Mouse (Mus musculus): ENCODE results near the gene Cpne2. TPM values are rescaled to one million over a fixed set of nuclear protein-coding genes. Genes with fewer than 3 reads are reported as not detected.

Gene Cpne2
- polyA plus RNA-seq, 1 experiment, result 6.0 TPM

DNA sequence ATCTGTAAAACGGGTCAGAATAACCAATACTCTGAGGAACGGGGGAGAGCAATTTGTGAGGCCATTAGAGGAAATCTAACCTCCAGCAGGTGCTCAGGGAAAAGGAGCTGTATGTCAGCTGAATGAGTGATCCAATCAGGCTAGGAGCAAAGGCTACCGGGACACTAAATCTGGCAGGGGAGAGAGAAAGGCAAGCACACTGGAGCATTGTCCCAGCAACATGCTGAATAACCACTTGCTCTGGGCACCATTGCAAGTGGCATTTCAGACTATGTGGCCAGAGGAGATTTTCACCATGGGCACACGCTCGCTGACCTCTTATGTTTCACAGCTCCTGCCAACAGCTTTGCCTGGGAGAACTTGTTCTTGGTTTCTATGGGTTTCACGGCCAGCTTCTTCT is 49.8 kb downstream of the Cpne2 start:
- no peak overlapping the region for H3K27ac ChIP-seq (replicated peaks; ENCODE audit: low read depth, low read length)
- no peak overlapping the region for H3K4me3 ChIP-seq (ENCODE audit: insufficient read depth, low read depth, low read length)
- no peaks in the 10 kb centered on the region for H3K4me1 ChIP-seq (ENCODE audit: control insufficient read depth, insufficient read depth, insufficient read length, low read length)

DNA sequence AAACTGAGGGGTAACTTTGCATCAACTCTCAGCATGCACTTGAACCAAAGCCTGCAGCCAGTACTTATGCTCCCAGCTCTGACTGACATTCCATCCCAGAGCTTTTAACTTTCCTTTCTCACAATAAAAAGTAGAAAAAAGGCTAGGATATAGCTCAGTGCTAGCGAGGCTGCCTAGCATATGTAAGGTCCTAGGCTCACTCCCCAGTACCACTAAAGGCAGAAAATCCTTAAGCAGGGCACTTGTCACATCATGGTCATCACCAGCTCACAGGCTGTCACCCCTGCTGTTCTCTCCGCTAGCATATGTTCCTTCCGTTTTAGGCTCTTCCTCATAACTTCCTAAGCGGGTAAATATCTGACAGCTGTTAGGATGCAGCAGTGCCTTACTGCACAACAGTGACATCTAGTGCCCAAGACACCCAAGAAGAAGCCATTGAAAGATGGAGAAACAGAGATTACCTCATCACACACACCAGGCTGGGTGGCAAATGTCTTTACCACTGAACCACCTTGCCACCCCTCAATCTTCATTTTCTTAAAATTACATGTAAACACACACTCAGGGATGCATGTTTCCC is 51.5 kb downstream of the Cpne2 start:
- Histone ChIP-seq H3K27ac (replicated peaks; ENCODE audit: low read depth, low read length) (no peak overlapping the region), H3K4me1 (ENCODE audit: control insufficient read depth, insufficient read depth, insufficient read length, low read length) (no peaks in the 10 kb centered on the region), H3K4me3 (ENCODE audit: insufficient read depth, low read depth, low read length) (no peak overlapping the region)

DNA sequence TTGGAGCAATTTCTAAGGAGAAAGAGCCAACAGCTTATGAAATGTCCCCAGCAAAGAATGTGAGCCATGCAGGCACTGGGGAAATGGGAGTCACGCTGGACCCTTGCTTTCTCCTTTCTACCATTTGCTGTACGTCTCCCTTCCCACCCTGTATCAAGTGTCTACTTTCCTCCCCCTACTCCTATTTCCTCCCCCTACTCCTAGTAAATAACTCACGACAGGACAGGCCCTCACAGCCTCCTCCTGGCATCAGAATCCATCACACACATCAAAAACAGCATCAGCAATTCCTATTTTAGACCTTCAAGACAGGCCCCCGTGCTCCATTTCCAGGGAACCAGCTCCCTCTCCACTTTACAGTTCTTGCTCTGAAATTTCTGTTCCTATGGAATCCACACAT is 58.9 kb downstream of the Cpne2 start:
- Histone ChIP-seq H3K4me3 (ENCODE audit: insufficient read depth, low read depth, low read length) (no peak overlapping the region), H3K4me1 (ENCODE audit: control insufficient read depth, insufficient read depth, insufficient read length, low read length) (no peaks in the 10 kb centered on the region; the same call in 1 of the 2 replicates), H3K27ac (replicated peaks; ENCODE audit: low read depth, low read length) (peak overlapping the region; percentile 52; the same call in 1 of the 2 replicates)

DNA sequence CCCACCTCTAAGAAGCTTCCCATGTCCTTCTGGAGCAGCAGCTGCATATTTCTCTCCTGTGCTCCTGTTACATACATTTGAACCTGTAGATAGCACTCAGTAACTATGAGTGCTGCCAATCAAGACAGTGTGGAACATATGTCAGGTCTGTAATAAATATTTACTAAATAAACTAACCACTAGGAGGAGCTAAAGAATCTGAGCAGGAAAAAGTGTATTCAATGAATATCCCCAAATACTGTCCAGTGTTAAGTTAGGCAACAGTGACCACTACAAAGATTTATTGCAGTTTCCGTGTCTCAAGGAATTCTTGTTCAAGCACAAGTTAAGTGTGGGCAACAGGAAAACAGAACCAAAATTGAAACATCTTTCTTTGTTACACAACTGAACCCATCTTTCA is 61.4 kb downstream of the Cpne2 start:
- no peaks in the 10 kb centered on the region; the same call in 1 of the 2 replicates for H3K4me1 ChIP-seq (ENCODE audit: control insufficient read depth, insufficient read depth, insufficient read length, low read length)
- no peak overlapping the region for H3K4me3 ChIP-seq (ENCODE audit: insufficient read depth, low read depth, low read length)
- no peak overlapping the region for H3K27ac ChIP-seq (replicated peaks; ENCODE audit: low read depth, low read length)

DNA sequence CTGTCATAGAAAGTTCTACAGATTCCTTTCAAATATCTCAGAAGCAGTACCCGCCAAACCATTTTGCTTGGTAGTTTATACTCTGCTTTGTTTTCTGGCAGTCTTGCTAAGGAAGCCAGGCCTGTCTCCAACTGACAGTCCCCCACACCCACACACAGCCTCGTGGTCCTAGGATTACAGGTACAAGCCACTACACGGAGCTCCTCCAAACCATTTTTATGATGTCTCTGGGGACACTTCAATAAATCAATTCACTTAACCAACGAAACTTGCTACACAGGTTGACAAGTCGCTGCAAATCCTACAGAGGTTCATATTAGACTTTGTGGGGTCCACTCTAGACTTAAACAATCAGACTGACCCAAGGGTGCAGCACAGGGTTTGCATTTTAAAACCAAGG is 67.7 kb downstream of the Cpne2 start:
- peaks cover 7% of the 10 kb centered on the region; the same call in 1 of the 2 replicates for H3K4me1 ChIP-seq (ENCODE audit: control insufficient read depth, insufficient read depth, insufficient read length, low read length)
- peak overlapping the region; percentile 75 for H3K4me3 ChIP-seq (ENCODE audit: insufficient read depth, low read depth, low read length)
- no peak overlapping the region for H3K27ac ChIP-seq (replicated peaks; ENCODE audit: low read depth, low read length)

DNA sequence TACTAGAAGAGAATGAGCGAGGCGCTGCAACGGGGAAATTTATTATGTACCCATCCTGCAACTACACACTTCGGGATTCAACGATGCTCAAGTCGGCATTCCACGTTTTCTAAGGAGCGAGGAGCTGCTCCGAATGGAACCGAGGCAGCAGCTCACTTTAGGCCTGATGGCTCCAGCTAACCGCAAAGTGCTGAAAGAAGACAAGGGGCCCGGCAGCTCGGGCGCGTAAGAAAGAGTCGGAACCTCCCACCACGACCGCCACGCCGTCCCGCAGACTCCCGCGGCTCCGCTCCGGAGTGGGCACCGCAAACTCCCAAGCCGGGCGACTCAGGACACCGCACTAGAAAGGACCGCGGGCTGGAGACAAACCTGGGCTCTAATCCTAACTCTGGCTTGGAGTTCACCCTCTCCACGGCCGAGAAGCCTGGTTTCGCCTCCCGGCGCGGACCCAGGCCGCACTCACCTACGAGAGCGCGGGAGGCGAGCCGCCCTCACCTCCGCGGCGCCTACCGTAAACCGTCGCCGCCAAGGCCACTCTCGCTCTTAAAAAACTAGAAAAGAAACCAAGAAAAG is 68.3 kb downstream of the Cpne2 start:
- peaks cover 7% of the 10 kb centered on the region; the same call in 1 of the 2 replicates for H3K4me1 ChIP-seq (ENCODE audit: control insufficient read depth, insufficient read depth, insufficient read length, low read length)
- peak overlapping the region; percentile 75 for H3K4me3 ChIP-seq (ENCODE audit: insufficient read depth, low read depth, low read length)
- H3K27ac ChIP-seq (replicated peaks; ENCODE audit: low read depth, low read length), result peak overlapping the region; percentile 64

DNA sequence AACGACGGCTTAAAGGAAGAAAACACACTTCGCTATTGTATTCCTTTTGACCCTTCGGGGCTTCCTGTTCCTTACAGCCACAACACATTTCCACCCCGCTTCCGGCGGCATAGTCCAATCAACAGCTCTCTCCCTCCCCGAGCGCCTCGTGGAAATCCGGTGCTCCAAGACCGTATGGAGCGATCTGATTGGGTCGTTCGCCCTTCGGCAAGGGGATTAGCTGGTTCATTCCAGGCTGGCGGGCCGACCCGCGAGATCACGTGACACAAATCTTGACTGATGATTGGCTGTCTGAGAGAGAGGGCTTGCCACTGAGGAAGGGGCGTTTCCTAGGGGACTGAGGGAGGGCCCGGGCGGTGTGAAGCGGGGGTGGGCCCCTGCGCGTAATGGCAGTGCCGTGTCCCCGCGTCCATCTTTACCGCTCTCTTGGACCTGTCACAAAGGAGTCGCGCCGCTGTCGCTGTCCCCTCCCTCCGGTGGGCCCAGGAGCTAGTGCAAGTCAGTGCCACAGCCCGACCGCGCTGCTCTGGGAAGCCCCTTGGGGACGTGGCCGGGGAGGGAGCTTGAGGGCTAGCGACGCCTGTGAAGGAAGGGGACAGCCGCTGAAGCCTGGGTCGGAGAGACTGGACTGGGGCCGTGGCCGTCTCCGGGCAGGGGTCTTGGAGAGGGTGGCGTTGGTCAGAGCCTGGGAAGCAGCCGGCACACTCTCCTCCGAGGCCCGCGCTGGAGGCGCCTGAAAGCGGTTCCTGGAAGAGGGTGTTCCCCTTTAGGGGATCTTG is 69.0 kb downstream of the Cpne2 start, which contains the start of the genes Rspry1 and Fam192a:
TSS of gene Rspry1 (plus strand) at position 331 of the 779 bp plus-strand sequence.
TSS of gene Fam192a (minus strand) at position 391 of the 779 bp plus-strand sequence.
- Histone ChIP-seq H3K4me3 (ENCODE audit: insufficient read depth, low read depth, low read length) (peak within 1 kb of the TSS; percentile 80), H3K4me1 (ENCODE audit: control insufficient read depth, insufficient read depth, insufficient read length, low read length) (peaks cover 7% of the 10 kb centered on the region; the same call in 1 of the 2 replicates), H3K27ac (replicated peaks; ENCODE audit: low read depth, low read length) (peak within 1 kb of the TSS; percentile 74)

DNA sequence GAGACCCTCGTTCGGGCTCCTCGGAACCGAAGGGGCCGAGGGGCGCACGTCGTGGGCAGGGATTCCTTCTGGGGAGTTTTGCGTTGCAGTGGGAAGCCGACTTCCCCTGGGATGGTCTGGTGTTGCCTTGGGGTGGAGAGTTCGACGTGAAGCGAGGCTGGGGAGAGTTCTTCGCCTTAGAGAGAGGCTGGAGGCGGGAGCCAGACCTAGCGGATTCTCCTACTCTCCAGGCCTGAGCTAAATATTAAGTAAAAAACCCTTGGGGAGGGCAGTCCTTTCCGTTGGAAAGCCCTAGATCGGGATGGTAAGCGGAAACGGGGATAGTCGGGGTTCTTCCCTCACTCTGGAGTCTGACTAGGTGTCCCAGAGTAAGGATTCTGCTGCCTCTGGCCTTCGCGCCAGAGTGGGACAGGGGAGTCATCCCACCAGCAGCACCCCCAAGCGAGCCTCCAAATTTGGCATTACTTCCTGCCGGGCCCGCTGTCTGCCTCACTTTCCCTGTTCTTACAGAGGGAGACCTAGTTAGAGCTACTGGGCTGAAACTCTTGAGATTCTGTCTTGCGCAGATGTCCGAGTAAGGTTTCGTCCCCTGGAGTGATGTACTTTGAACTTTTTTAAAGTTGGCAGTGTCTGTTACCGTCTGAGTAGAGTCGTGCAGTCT is 69.8 kb downstream of the Cpne2 start:
- Histone ChIP-seq H3K4me1 (ENCODE audit: control insufficient read depth, insufficient read depth, insufficient read length, low read length) (peaks cover 7% of the 10 kb centered on the region; the same call in 1 of the 2 replicates), H3K27ac (replicated peaks; ENCODE audit: low read depth, low read length) (peak overlapping the region; percentile 74), H3K4me3 (ENCODE audit: insufficient read depth, low read depth, low read length) (peak overlapping the region; percentile 80)

DNA sequence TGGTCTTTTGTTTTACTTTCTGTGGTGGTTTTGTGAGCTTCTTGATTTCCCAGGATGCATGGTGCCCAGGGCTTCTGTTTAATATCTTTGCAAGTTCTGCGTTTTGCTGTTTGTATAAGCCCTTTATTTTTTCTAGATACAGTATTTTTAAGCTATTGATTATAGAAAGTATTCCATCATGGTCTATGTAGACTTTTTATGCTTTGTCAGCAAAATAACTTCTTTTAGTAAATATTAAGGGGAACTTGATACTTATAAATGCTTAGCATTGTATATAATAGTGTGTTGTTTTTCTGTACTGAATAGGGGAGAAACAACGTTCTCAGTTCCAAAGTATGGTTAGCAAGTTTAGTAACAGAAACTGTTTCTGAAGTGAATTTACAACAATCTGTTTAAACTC is 71.2 kb downstream of the Cpne2 start:
- H3K4me3 ChIP-seq (ENCODE audit: insufficient read depth, low read depth, low read length), result no peak overlapping the region
- peaks cover 7% of the 10 kb centered on the region; the same call in 1 of the 2 replicates for H3K4me1 ChIP-seq (ENCODE audit: control insufficient read depth, insufficient read depth, insufficient read length, low read length)
- no peak overlapping the region for H3K27ac ChIP-seq (replicated peaks; ENCODE audit: low read depth, low read length)

DNA sequence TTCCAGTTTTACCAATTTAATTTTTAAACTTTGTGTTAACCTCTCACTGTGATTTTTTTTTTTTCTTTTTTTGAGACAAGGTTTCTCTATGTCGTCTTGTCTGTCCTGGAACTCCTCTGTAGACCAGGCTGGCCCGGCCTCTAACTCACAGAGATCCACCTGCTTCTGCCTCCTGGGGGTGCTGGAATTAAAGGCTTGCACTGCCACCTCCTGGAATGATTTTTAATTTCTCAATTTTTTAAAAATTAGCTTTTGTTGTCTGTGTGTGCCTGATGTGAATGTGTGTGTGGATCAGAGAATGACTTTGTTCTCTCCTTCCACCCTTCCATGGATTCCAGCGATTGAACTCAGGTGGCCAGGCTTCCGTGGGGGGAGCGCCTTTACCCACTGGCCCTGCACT is 74.3 kb downstream of the Cpne2 start:
- H3K27ac ChIP-seq (replicated peaks; ENCODE audit: low read depth, low read length), result no peak overlapping the region

More for the DNA sequence above, 74.3 kb downstream of the Cpne2 start:
- peaks cover 4% of the 10 kb centered on the region; the same call in 1 of the 2 replicates for H3K4me1 ChIP-seq (ENCODE audit: control insufficient read depth, insufficient read depth, insufficient read length, low read length)
- H3K4me3 ChIP-seq (ENCODE audit: insufficient read depth, low read depth, low read length), result no peak overlapping the region

Other genes starting within 250 kb of the Cpne2 start
- gene Slc12a3, start 203.8 kb upstream of the Cpne2 start, polyA plus RNA-seq (2012; ENCODE audit: insufficient read depth, insufficient read length, missing spikeins), result not detected in 2 replicates
- gene Herpud1, start 146.6 kb upstream of the Cpne2 start, polyA plus RNA-seq (2012; ENCODE audit: insufficient read depth, insufficient read length, missing spikeins), result 54.7 and 91.5 TPM in 2 replicates
- 5.0 and 7.6 TPM in 2 replicates for gene Nlrc5, start 98.6 kb upstream of the Cpne2 start, polyA plus RNA-seq (2012; ENCODE audit: insufficient read depth, insufficient read length, missing spikeins)
- 13.9 and 15.6 TPM in 2 replicates for gene Rspry1, start 68.9 kb downstream of the Cpne2 start, polyA plus RNA-seq (2012; ENCODE audit: insufficient read depth, insufficient read length, missing spikeins)
- gene Fam192a, start 69.0 kb downstream of the Cpne2 start, polyA plus RNA-seq (2012; ENCODE audit: insufficient read depth, insufficient read length, missing spikeins), result 31.0 and 41.0 TPM in 2 replicates
- gene Arl2bp, start 133.6 kb downstream of the Cpne2 start, polyA plus RNA-seq (2012; ENCODE audit: insufficient read depth, insufficient read length, missing spikeins), result 36.3 and 47.8 TPM in 2 replicates
- gene Pllp, start 163.3 kb downstream of the Cpne2 start, polyA plus RNA-seq (2012; ENCODE audit: insufficient read depth, insufficient read length, missing spikeins), result 1.6 and 1.9 TPM in 2 replicates
- gene Ccl22, start 212.6 kb downstream of the Cpne2 start, polyA plus RNA-seq (2012; ENCODE audit: insufficient read depth, insufficient read length, missing spikeins), result not detected in 2 replicates
- 1.7 and 2.2 TPM in 2 replicates for gene Cx3cl1, start 239.0 kb downstream of the Cpne2 start, polyA plus RNA-seq (2012; ENCODE audit: insufficient read depth, insufficient read length, missing spikeins)